Mouse (Mus musculus): Measurements from ENCODE around the gene Slc35c1.

GRCm38 (mm10) chr2:92424462-92425308 is 35.7 kb downstream of the Slc35c1 start:
- TF ChIP-seq CTCF (IDR thresholded peaks at IDR 0.05; ENCODE audit: control insufficient read depth, insufficient read depth, low read length) (no peak), POLR2A (IDR thresholded peaks at IDR 0.05; ENCODE audit: borderline replicate concordance, control insufficient read depth, low read depth, low read length) (no peak)

Data from bone marrow, adult 2 months (tissue).